Mouse (Mus musculus) gastrocnemius, adult 18-20 months (tissue): ENCODE measurements at regions not wholly inside any gene's neighbourhood (a gene's known extent, or its start where the extent isn't known, plus 50 kb on each side); places are given as distances from the start of the nearest gene placed in this dataset.

Source experiments
- DNase-seq: peaks from one replicate; pipeline ENCODE4 v3.0.0; 2021; ENCODE audit warnings: low spot score

DNA sequence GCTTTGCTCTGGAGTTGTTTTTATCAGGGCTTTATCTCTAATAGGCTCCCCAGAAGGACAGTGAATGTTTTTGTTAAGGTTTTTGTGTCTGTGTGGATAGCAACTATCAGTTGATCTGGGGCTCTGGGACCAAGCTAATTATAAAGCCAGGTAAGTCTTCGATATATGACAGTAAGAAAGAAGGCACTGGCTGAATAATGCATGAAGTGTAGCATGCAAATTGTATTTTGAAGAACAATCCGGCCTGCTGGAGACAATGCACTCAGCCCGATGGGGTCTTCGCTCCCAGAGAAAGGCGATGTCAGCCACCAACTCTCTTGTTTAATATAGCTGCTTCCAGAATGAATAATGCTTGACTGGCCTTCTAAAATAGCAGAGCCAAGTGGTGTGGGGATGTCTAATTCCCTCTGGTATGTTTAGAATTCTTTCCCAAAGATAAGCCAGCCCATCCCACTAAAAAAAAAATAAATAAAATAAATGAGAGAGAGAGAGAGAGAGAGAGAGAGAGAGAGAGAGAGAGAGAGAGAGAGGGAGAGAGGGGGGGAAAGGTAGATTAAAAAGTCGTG is 68.6 kb downstream of the Dad1 start:
- DNase-seq, result no peak

DNA sequence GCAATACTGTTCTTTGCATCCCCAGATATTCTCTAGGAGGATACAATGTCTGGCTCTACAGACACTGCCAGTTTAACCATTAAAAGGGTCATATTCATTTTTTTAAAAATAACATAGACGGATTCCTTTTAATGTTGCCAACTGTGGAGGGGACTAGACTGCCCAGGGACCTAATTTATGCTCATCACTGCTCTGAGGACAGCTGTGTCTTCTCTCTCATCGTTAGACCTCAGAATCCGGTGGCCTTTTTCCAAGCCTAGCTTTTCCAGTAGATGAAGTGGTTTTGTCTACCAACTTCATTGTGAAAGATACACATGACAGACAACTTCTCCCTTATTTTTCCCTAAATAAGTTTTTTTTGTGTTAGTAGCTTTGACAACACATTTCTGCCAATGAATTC is 70.0 kb downstream of the Dad1 start:
- DNase-seq, result no peak

DNA sequence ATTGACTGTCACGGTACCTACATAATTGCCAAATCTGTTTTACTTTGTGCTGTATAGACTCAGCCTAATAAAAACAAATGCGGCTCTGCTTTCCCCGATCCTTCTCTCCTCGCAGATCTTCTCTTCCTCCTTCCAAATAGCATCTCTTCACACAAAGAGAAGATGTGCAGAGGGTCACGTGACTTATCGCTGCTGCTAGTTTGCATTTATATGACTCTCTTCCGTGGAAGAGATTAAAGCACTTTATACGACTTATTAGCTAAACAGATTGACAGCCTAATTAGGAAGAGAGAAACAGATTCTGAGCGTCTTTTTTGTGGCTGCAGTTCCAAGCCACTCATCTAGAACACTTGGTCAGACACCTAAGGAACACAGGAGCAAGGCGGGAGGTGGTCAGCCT is 71.1 kb downstream of the Dad1 start:
- no peak for DNase-seq

DNA sequence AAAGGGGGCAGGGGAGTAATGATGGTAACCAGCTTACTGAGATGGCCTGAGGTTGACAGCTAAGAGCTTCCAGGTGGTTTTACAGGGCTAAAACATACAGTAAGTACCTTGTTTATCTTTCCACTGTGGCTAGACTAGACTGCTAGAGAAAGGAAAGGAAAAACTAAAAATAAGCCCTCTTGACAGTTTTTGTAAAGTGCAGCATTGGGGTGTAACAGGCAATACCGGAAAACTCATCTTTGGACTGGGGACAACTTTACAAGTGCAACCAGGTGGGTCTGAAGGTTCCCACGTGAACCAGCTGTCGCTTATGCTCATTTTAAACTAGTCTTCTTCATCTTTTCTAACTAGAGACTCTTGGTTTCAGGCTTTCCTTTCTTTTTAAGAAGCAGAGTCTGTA is 72.6 kb downstream of the Dad1 start:
- DNase-seq, result no peak

DNA sequence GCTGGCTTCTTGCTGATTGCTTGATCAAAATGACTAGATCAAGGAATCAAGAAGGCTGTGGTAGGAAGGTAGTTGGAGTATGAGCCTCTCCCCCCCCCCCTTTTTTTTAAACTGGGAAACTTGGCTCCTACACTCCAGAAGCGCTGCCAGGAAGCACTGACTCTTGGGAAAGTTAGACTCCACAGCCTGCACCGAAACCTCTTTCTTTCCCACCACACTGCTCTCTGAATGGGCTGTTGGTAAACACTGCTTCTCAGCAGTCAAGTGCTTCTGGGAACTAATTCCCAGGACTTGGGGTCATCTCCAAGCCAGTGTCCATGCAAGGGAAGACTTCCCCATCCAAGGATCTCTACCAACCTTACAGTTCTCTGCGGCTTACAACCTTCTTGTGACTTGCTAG is 73.2 kb downstream of the Dad1 start:
- no peak for DNase-seq

DNA sequence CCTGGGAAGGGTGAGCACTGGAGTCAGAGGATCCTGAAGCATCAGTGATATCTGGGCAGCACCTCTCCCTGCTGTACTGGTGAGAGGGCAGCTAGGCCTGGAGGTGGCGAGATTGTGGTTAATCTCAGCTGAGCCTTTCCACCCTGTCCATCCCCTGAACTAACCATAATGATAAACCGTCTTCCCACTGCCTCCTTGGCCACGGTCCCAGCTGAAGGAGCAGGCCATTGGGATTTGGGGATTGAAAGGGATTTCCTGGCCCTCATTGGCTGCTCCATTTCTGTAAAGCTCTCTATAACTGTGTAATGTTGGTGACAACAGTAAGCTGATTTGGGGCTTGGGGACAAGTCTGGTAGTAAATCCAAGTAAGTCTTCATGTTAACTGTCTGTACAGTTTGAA is 73.6 kb downstream of the Dad1 start:
- DNase-seq, result no peak

DNA sequence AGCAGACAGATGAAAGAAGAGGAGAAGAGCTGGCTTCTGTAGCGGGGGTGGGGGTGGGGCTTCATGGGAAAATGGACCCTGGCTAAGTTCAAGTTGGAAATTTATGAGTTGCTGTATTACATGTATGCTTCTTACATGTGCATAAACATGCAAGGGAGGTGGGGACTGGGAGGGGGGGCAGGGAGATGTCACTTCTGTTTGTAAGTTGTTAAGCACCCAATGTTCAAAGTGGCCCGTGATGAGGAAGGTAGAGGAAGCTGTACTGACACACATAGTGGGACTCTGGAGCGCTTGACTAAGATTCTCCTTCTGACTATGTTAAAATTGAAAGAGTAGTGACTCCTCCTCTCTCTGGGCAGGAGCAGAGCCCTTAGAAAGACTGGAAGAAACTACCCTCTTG is 75.0 kb downstream of the Dad1 start:
- DNase-seq, result no peak

DNA sequence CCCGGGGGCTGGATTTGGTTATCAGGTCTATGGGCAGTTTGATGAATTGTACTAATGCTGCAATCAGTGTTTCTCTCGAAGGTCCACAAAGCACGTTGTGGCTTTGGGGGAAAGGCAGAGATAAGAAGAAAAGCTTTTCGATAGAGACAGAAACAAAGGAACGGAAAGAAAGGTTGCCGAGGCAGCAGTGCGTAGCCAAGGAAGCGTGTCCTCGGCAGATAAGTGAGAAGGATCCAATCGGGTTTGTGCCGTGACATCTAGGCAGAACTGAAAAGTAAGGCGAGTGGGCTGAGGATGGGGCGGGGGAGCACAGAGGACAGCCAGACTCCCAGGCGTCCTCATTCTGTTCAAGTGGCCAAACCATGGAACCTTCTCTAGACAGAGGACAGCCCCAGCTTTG is 77.4 kb downstream of the Dad1 start:
- no peak for DNase-seq

DNA sequence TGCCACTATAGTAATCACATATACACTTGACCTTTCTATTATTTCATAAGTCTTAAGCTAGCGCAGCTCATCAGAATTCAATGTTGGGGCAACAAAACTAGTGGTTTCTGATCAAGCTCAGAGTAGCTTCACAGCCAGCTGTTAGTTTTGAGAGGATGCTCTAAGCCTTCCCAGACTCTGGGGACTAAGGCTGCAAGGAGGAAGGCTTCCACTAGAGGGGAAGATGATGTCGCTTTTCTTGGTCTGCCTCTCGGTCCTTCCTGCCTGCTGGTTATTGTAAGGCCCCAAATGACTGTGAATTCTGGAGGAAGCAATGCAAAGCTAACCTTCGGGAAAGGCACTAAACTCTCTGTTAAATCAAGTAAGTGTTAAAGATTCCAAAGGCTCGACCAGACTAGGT is 78.4 kb downstream of the Dad1 start:
- DNase-seq, result no peak

DNA sequence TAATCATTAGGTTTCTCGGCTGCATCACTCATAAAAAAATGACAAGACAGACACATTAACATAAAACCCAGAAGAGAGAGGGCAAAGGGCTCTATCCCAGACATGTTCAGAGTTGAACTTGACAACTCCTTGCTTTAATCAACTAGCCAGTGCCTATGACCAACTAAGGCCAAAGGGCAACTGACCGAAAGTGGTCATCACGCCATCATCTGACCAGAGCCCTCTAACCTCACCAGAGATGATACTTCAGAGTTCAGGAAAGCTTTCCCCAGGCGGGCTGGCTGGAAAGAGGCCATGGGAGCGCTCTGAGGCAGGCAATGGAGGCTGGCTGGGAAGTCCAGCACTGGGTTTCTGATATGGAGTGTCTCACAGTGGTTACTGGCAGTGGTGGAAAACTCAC is 80.6 kb downstream of the Dad1 start:
- DNase-seq, result no peak

DNA sequence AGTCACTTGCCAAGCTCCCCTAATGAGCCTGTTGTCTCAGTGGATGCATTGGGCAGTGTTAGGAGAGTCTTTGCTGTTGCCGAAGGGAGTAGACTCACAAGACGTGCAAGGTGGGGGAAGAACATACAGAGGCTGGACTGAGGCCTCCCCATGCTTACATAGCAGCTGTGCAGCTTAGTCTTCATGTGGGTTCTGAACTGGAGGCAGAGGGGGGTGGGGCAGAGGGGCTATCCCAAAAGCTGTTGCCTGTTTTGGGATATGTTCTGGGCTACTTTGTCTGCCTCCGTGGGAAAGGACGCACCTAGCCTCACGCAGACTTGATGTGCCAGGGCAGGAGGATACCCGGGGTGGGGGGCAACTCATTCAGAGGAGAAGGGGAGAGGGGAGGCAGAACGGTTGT is 84.7 kb downstream of the Dad1 start:
- DNase-seq, result no peak

DNA sequence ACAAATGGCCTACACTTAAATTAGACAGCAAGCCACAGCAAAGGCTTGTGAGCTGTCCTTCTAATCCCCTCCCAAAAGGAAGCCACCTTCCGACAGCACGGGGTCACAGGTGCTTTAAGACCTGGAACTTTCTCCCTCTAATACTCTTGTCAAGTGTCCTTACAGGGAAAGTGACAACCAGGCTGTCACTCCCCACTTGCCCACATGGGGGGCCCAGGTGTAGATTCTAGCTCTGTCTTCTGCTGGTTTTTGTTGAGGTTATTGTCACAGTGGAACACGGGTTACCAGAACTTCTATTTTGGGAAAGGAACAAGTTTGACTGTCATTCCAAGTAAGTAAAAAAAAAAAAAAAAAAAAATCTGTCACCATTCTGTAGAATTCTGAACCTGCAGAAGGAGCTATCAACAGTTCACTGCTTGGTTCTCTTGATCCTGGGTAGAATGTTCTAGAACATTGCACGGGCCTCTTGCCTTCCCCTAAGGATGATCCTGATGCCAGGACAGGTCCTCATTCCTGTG is 85.4 kb downstream of the Dad1 start:
- no peak for DNase-seq

DNA sequence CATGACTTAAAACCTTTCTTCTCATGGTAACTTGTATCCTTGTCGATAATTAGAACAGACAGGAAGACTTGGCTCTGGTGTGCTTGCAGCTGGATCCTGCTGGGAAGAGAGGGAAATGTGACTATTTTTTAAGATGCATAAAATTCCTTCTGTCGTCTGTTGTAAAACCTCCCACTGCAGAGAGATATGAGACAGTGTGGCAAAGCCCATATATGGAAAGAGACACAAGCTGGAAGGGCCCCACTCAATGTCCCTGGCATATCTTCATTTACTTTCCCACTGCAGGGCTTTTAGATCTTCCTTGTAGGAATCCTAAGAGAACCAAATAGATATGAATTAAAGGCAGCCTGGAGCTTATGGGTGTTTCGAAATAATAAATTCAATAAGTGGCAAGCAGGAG is 87.8 kb downstream of the Dad1 start:
- DNase-seq, result no peak

DNA sequence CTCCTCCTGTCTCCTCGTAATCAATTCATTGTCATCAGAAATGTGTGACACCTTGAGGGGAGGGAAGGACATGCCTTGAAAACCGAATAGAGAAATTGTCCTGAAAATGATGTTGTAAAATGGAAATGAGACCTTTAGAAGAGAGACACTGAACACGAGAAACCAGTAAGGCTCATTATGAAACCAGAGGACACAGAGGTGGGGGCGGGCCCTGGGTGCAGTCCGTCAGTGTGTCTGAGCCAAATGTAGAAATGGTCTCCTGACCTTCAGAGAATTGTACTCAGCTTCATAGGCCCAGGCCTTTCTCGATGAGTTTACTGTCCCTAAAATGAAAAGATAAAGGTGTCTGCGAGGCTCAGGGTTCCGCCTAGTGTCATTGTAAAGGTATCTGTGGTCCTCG is 89.0 kb downstream of the Dad1 start:
- DNase-seq, result no peak

DNA sequence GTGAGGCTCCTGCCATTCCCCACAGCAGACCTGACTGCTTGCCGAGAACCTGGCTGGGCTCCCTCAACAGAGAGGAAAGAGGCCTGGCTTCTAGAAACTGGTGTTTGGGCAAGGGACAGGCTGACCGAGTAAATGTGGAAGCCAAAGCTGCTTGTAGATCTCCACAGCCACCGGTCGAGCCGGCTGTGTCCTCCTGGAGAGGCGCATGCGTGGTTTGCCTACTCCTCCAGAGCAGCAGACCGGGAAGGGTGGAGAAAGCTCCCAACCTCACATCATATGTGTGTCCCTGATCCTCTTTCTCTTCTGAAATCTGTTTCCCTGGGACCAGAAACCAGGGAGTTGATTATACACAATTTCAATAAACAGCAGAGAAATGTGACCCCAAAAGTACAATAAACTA is 92.0 kb downstream of the Dad1 start:
- no peak for DNase-seq

DNA sequence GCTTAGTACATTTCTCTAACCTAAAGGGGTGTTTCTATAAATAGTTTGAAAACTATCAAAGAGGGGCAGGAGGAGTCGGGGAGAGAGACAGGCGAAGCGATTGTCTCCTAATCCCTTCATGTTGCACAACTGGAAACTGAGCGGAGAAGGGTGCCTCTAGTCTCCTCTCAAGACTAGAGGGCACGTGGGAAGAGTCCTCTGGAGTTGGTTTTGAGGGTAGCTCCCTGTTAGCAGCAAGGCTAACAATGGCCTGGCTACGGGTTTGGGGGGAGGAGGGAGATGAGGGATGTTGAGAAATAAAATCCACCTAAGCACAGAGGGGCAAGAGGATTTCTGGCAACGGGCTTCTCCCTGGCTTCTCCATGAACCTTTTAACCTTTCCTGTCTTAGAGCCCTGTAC is 92.7 kb downstream of the Dad1 start:
- DNase-seq, result no peak

DNA sequence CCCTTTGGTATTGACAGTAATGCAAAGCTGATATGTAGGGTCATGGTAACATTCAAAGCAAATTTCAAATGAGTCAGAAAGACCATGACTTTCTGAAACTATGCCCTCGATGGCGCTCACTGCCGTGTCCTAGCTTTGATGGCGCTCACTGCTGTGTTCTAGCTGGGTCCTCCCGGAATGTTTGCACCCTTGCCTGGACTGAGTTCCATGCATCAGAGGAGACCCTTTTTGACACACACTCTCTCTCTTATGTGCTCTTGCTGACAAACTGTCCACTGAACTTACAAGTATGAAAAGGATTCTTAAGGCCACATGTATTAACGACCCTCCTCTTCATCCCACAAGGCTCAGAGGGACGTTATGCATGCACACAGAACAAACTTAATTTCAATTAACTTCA is 94.1 kb downstream of the Dad1 start:
- no peak for DNase-seq

DNA sequence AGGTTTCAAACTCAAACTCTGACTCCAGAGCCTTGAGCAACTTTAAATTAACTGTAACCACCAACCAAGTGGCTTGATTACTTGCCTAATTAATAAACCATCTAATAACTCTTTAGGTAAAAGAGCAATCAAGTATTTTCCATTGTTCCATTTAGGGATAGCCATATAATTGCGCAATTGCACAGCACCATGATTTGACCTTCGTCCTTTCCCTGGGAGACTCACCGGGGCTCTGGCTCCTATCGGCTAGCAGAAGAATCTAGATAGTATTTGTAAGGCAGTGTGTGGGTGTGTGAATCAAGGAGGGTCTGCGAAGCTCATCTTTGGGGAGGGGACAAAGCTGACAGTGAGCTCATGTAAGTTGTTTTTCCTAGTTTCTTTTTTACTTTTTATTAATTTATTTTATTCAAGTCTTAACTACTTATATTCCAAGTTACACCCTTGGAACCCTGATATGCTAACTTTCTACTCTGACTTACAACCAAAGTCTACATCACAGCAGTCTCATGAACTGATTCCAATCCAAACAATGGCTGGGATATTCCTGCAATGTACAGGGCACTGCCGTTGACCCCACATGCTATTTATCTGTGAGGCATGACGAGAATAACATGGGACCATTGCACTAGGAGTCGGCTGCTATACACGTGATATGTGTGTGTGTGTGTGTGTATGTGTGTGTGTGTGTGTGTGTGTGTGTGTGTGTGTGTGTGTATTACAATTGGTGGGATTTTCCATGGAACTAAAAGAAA is 95.5 kb downstream of the Dad1 start:
- DNase-seq, result no peak

DNA sequence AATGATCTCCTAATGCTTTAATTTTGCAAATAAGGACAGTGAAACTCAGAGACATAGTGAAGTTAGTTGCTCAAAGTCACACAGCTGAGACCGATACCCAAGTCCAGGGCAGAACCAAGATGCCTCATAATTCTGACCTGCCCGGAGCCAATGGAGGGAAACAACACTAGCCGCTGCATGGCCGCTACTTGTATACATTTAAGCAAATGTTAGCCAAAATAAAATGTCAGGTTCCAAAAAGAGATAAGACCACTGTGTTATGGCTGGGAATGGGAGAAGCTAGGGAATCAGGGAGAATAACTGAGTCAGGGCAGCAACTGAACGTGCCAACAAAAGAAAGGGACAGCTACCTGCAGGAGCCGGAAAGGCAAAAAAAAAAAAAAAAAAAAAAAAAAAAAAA is 97.4 kb downstream of the Dad1 start:
- DNase-seq, result no peak

DNA sequence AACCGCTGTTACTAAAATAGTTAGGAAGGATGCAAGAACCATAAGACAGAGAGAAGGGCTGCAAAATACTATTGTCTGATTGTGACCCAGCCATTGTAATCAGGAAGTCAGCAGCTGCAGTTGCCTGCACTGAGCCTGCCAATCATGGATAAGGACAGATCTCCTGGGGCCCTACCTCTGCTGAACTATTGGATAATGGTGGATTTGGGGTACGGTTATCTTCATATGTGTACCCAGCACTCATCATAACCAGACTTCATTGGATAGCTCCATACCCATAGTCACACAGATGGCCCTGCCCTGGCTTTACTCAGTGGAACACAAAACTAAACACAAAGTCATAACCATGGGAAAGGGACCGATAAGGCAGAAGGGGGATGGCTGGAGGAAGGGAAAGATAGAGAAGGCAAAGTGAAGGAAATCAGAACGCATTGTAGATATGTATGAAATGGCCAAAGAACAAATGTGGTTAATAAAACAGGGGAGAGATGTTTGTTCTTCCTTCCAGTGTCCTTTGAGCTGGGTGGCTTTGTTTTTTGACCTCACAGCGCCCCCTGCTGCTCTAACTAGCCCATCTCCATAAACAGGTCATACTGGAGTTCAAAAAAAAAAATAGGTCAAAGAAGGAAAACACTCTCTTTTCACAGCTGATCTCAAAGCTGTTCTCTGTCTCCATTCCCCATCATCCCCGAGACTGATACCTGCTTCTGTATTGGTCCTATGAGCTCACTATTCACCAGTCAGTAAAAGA is 101.2 kb downstream of the Dad1 start:
- DNase-seq, result peak; percentile 69

DNA sequence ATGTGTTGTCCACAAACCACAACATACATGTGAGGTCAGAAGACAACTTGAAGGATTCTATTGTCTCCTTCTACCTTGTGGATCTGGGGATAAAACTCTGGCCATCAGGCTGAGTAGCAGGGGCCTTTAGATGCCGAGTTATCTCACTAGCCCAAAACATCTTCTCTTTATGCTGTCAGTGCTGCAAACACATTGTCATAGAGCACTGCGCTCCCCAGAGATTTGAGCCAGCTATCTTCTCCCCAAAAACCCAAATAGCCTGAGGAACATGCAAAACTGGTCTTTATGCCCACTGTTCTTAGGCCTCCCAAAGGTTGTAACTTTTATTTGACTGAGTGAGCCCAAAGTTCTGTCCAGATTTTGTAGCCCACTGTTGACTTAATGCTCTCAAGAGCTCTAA is 102.0 kb downstream of the Dad1 start:
- DNase-seq, result no peak

DNA sequence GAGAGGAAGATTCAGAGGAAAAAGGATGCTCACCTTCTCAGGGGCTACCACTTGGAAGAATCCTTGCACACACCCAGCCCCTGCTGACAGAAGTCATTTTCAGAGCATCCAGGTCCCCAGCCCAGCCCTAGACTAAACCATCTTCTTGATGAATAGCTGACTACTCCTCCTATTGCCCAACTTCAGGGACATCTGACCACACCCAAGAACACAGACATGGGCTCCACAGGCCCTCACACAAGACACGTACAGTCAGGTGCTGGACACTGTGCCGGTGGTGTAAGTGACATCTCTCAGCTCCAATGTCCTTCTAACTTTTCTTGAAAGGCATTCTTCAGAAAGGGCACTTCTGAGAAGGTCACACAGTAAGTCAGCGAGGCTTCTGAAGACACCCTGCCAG is 102.6 kb downstream of the Dad1 start:
- DNase-seq, result no peak

DNA sequence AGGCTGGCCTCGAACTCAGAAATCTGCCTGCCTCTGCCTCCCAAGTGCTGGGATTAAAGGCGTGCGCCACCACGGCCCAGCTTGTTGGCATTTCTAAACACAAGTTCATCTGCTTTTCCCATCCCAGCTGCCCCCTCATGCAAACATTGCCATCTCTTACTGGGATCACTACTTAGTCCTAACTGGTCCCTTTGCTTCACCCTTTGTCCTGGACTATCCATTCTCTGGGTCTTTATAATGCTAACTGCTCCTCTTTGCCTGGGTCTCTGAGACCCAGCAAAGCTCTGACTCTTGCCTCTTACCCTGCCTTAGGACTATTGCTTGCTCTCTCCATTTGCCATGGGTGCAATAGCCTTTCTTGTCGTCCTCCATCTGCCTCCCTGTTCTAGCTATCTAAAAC is 103.7 kb downstream of the Dad1 start:
- DNase-seq, result no peak
